Mouse (Mus musculus) limb, embryonic 10.5 days (tissue): ENCODE results near the gene Olfr463. TPM values are rescaled to one million over a fixed set of nuclear protein-coding genes. Genes with fewer than 3 reads are reported as not detected.

Experiments
- polyA plus RNA-seq: library from polyadenylated mRNA; unstranded; fragments of >200 nt; fragmentation: Nextera tagmentation; extraction: Ambion mirVana; gene quantifications from 2 replicates; pipeline ENCODE4 v1.2.1, GENCODE M21; 2016

The Olfr463 gene
- polyA plus RNA-seq, 1 experiment from 2014 or later: not detected

Other genes with a start within 250 kb of the Olfr463 start
- gene Rnf43, start 234.7 kb downstream of the Olfr463 start, polyA plus RNA-seq: 1.9 and 2.2 TPM in 2 replicates
- gene Supt4a, start 159.8 kb downstream of the Olfr463 start, polyA plus RNA-seq: 187 and 191 TPM in 2 replicates
- 0.74 and 2.9 TPM in 2 replicates for gene Tspoap1, start 136.8 kb downstream of the Olfr463 start, polyA plus RNA-seq
- 2.8 and 4.0 TPM in 2 replicates for gene Mpo, start 103.8 kb downstream of the Olfr463 start, polyA plus RNA-seq
- gene Lpo, start 69.1 kb downstream of the Olfr463 start, polyA plus RNA-seq: not detected in 2 replicates
- gene Mks1, start 44.2 kb downstream of the Olfr463 start, polyA plus RNA-seq: 18.0 TPM in 2 replicates
- gene Epx, start 21.9 kb downstream of the Olfr463 start, polyA plus RNA-seq: not detected in 2 replicates
- gene Olfr462, start 5.1 kb downstream of the Olfr463 start, polyA plus RNA-seq: not detected in 2 replicates
- not detected in 2 replicates for gene Olfr464, start 23.6 kb upstream of the Olfr463 start, polyA plus RNA-seq
- 22.9 and 25.0 TPM in 2 replicates for gene Dynll2, start 90.1 kb upstream of the Olfr463 start, polyA plus RNA-seq
- 365 and 415 TPM in 2 replicates for gene Srsf1, start 150.0 kb upstream of the Olfr463 start, polyA plus RNA-seq
- 54.6 and 59.2 TPM in 2 replicates for gene Vezf1, start 170.9 kb upstream of the Olfr463 start, polyA plus RNA-seq
- gene Cuedc1, start 200.7 kb upstream of the Olfr463 start, polyA plus RNA-seq: 15.0 and 22.6 TPM in 2 replicates